Mouse (Mus musculus) intestine, embryonic 16.5 days (tissue): ENCODE measurements around the gene Trip10. TPM values are rescaled to one million over a fixed set of nuclear protein-coding genes. Genes with fewer than 3 reads are reported as not detected.
"Not testable (repeated sequence)": the region's sequence is repeated elsewhere in the genome, so short reads cannot be mapped to it uniquely, and the experiment has no call there.

ENCODE experiments used
- ATAC-seq: fragments of 200-750 bp; cut with Nextera tagmentation; 2 replicates; pipeline ENCODE4 v1.8.0; 2017; ENCODE audit warnings: moderate TSS enrichment, moderate library complexity
- H3K27ac ChIP-seq: fragments of 300-500 bp; sonication (generic); 2 replicates; pipeline ENCODE4 v1.5.1; 2014; ENCODE audit warnings: mild to moderate bottlenecking, low read length
- H3K27me3 ChIP-seq: fragments of 300-500 bp; sonication (generic); replicated peaks from 2 replicates; pipeline ENCODE4 v1.6.1; 2014; ENCODE audit warnings: low read length, control low read depth, mixed read lengths; ENCODE audit not compliant: control insufficient read depth, insufficient read depth
- H3K36me3 ChIP-seq: fragments of 300-500 bp; sonication (generic); 2 replicates; pipeline ENCODE4 v1.6.1; 2014; ENCODE audit warnings: low read length, control low read depth; ENCODE audit not compliant: control insufficient read depth, insufficient read depth
- H3K4me1 ChIP-seq: fragments of 300-500 bp; sonication (generic); 2 replicates; pipeline ENCODE4 v1.6.1; 2014; ENCODE audit warnings: low read length, control low read depth, mixed read lengths; ENCODE audit not compliant: control insufficient read depth, insufficient read depth
- H3K4me2 ChIP-seq: fragments of 300-500 bp; sonication (generic); 2 replicates; pipeline ENCODE4 v1.6.1; 2014; ENCODE audit warnings: low read depth, low read length, control low read depth
- H3K4me3 ChIP-seq: fragments of 300-500 bp; sonication (generic); 2 replicates; pipeline ENCODE4 v1.5.1; 2014; ENCODE audit warnings: mild to moderate bottlenecking, low read length
- H3K9ac ChIP-seq: fragments of 300-500 bp; sonication (generic); 2 replicates; pipeline ENCODE4 v1.6.1; 2014; ENCODE audit warnings: low read depth, low read length
- H3K9me3 ChIP-seq: fragments of 300-500 bp; sonication (generic); 2 replicates; pipeline ENCODE4 v1.6.1; 2016; ENCODE audit warnings: low read length, control low read depth; ENCODE audit not compliant: control insufficient read depth
- WGBS: fragments of 180-500 bp; shearing (Covaris S2); extraction: QIAGEN DNeasy Blood & Tissue Kit; methylation state at CpG from one replicate; pipeline ENCODE4 v1.1.7; 2014; 5-methylcytosine and 5-hydroxymethylcytosine counted together
- polyA plus RNA-seq: library from polyadenylated mRNA; unstranded; fragments of >200 nt; fragmentation: Nextera tagmentation; extraction: Ambion mirVana; gene quantifications from 2 replicates; pipeline ENCODE4 v1.2.1, GENCODE M21; 2015

Gene Trip10
- polyA plus RNA-seq, 1 experiment from 2014 or later: 46.9 TPM

DNA sequence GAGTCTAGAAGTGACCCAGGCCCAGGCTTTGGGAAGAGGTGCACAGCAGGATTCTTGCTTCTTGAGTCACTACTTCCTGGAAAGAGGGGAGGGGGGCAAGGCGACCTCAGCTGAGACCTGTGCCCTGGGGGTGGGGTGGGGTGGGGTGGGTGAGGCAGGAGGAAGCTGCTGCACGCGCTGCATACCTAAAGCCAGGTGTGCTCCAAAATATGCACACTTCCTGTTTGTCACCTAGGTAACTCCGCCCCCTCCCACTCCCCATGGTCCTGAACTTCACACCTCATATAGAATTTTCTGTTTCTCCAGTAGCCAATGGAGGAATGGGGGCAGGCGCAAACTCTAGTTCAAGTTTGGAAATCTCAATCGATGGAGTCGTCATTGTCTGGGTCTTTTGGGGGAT, 24.6 kb downstream of the Trip10 start:
- no peak overlapping the region for H3K4me2 ChIP-seq
- H3K27ac ChIP-seq: no peak overlapping the region
- WGBS: 25% methylated on average over 7 of the region's 7 CpGs
- H3K9me3 ChIP-seq: no peaks in the 10 kb centered on the region
- no peak for ATAC-seq
- no peaks in the 10 kb centered on the region for H3K36me3 ChIP-seq
- H3K4me1 ChIP-seq: peaks cover 5% of the 10 kb centered on the region
- H3K9ac ChIP-seq: no peak overlapping the region
- no peaks in the 10 kb centered on the region for H3K27me3 ChIP-seq
- H3K4me3 ChIP-seq: no peak overlapping the region

DNA sequence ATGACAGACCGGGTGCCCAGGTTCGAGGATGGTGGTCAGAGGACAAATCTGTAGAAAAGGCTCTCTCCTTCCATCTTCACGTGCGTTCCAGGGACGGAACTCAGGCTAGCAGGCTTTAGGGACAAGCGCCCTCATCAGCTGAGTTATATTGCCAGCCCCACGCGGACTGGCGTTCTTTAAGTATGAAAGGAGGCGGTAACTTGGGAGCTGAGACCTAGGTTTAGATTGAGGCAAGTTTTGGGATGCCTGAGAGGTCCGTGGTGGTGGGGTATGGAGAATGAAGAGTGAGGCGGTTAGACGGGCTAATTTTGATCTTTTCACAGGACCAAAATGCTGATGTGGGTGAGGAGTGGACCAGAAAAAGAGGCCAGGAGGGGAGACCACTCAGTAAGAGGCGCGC, 25.4 kb downstream of the Trip10 start:
- peak overlapping the region; percentile 63 for H3K4me3 ChIP-seq
- no peak overlapping the region for H3K27ac ChIP-seq
- ATAC-seq: 0 out of 2 replicates have a peak, but pooled peaks have one; percentile 1

DNA sequence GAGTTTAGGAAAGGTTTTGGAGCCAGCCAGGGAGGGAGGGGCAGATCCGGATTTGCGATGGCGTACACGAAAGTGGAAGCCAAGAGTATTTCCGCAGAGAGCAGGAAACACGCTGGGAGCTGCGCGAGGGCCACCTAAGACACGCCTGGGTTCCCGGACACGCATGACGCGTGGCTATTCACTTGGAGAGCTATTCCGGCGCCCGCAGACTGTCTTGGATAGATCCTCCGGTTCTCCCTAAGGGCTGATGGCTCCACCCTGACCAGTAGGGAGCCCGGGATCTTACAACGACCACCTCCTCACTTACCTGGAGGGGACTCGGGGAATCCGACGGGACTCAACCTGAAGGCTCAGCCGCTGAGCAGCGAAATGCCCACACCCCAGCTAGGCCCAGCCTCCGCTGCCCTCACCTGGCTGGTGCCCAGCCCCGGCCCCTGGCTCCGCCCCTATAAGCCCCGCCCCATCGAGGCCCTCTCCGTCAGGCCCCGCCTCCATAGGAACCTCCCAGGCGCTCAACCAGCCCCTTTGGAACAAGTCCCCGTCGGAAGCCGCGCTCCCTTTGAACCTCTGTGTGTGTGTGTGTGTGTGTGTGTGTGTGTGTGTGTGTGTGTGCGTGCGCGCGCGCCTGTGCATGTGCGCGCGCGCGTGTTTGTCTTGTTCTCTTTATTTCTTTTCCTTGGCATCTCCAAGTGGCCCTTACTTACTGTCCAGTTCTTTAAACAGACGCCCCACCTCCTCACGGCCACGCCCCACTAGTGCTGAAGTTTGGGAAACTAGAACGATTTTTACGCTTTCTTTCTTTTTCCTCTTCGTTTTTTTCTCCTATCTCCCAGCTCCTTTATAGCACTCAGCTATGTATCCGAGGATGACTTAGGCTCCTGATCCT, 26.1 kb downstream of the Trip10 start:
- no peaks in the 10 kb centered on the region for H3K36me3 ChIP-seq
- WGBS: under 1% methylated on average over 53 of the region's 53 CpGs
- peak overlapping the region; percentile 63 for H3K4me3 ChIP-seq
- peak overlapping the region; percentile 72 for H3K9ac ChIP-seq
- ATAC-seq: peak; percentile 93
- H3K4me1 ChIP-seq: peaks cover 5% of the 10 kb centered on the region
- H3K4me2 ChIP-seq: peak overlapping the region; percentile 69
- H3K27me3 ChIP-seq: no peaks in the 10 kb centered on the region
- peak overlapping the region; percentile 40; the same call in 1 of the 2 replicates for H3K27ac ChIP-seq
- H3K9me3 ChIP-seq: no peaks in the 10 kb centered on the region

More for the DNA sequence above, 25.4 kb downstream of the Trip10 start:
- Histone ChIP-seq H3K4me1 (peaks cover 5% of the 10 kb centered on the region), H3K4me2 (peak overlapping the region; percentile 69), H3K9me3 (no peaks in the 10 kb centered on the region), H3K9ac (peak overlapping the region; percentile 72), H3K36me3 (no peaks in the 10 kb centered on the region), H3K27me3 (no peaks in the 10 kb centered on the region)
- WGBS: 6% methylated on average over 15 of the region's 15 CpGs

DNA sequence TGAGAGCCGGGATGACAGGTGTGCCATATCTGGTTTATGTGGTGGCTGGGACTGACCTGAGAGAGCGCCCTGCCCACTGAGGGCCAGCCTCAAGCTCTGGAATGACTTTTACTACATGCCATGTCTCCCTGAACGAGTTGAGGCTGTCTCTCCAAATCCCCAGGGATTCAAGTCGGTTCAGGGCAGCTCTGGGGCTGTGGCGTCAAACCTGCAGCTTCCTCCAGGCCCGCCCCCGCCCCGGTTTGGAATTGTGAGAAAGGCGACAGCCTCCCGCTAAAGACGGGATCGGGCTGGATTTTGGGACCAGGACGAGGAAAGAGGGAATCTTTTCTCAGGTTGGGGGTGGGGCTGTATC, 26.7 kb downstream of the Trip10 start:
- no peaks in the 10 kb centered on the region for H3K27me3 ChIP-seq
- H3K4me3 ChIP-seq: peak overlapping the region; percentile 63
- peak overlapping the region; percentile 48 for H3K9ac ChIP-seq
- H3K9me3 ChIP-seq: no peaks in the 10 kb centered on the region
- ATAC-seq: peak; percentile 43
- peaks cover 5% of the 10 kb centered on the region for H3K4me1 ChIP-seq
- 2% methylated on average over 13 of the region's 13 CpGs for WGBS
- no peaks in the 10 kb centered on the region for H3K36me3 ChIP-seq
- H3K27ac ChIP-seq: no peak overlapping the region
- peak overlapping the region; percentile 69 for H3K4me2 ChIP-seq

DNA sequence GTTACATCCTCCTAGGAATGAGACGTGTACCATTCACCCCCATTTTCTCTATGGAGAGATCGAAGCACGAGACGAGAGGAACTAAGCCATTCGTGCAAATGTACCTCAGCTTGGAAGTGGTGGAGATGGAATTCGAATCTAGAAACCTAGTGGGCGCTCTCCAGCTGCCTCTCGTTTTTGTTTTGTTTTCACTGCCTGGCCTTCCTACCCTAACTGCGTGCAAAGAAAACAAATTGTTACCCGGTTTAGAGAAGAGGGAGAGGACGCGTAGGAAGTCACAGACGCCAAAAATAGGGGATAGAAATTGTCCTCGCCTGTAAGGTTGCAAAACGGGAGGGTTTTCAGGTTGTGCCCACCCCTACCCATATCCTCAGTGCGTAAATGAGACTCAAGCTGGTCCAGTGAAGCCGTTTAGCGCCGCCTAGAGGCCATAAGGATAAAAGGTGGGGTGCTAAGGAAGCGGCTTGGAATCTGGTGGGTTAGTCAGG, 27.4 kb downstream of the Trip10 start:
- no peaks in the 10 kb centered on the region for H3K36me3 ChIP-seq
- ATAC-seq: peak; percentile 51
- peak overlapping the region; percentile 47; the same call in 1 of the 2 replicates for H3K9ac ChIP-seq
- under 1% methylated on average over 20 of the region's 20 CpGs for WGBS
- peak overlapping the region; percentile 63 for H3K4me3 ChIP-seq
- no peaks in the 10 kb centered on the region for H3K27me3 ChIP-seq
- no peaks in the 10 kb centered on the region for H3K9me3 ChIP-seq
- H3K4me2 ChIP-seq: peak overlapping the region; percentile 69
- H3K4me1 ChIP-seq: peaks cover 5% of the 10 kb centered on the region
- no peak overlapping the region for H3K27ac ChIP-seq

DNA sequence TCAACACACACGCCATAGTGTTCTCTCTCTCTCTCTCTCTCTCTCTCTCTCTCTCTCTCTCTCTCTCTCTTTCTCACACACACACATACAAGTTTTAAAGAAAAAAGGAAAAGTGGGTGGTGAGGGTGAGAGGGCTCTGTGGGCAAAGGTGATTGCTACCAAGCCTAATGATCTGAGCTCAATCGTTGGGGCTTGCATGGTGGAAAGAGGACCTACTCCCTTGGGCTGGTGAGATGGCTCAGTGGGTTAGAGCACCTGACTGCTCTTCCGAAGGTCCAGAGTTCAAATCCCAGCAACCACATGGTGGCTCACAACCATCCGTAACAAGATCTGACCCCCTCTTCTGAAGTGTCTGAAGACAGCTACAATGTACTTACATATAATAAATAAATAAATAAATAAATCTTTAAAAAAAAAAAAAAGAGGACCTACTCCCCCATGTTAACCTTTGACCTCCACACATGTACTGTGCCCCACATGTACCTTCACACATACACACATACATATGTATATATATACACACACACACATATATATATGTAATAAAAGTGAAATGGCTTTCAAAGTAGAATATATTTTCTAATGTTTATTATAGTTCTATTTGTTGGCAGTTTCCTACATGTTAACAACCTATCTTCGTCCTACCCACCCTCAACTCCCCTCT, 28.5 kb downstream of the Trip10 start:
- ATAC-seq, H3K27me3 ChIP-seq, H3K9me3 ChIP-seq, H3K4me3 ChIP-seq, H3K27ac ChIP-seq, H3K4me2 ChIP-seq, H3K9ac ChIP-seq, H3K4me1 ChIP-seq, H3K36me3 ChIP-seq: not testable (repeated sequence)
- WGBS: 80% methylated on average over 4 of the region's 5 CpGs

DNA sequence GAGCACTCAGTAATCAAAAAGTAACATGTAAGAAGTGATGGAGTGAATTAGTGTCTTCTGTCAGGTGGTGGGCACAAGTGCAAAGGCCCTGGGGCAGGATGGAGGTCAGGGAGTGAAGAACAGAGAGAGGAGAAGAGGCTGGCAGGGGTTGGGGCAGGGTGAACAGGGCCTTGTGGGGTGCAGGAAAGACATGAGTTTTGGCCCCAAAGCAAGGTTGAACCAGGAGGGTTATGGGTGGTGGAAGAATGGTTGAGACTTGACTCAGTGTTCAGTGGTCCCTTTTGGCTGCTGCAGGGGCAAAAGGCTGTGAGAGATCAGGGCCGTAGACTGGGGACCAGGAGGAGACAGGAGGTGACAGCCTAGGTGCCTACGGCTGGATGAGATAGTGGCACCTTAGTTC, 29.3 kb downstream of the Trip10 start:
- Histone ChIP-seq H3K4me1 (peaks cover 5% of the 10 kb centered on the region), H3K9me3 (no peaks in the 10 kb centered on the region), H3K9ac (no peak overlapping the region), H3K4me2 (no peak overlapping the region), H3K4me3 (no peak overlapping the region), H3K27me3 (no peaks in the 10 kb centered on the region), H3K27ac (no peak overlapping the region), H3K36me3 (no peaks in the 10 kb centered on the region)
- 78% methylated on average over 2 of the region's 2 CpGs for WGBS
- ATAC-seq: no peak

DNA sequence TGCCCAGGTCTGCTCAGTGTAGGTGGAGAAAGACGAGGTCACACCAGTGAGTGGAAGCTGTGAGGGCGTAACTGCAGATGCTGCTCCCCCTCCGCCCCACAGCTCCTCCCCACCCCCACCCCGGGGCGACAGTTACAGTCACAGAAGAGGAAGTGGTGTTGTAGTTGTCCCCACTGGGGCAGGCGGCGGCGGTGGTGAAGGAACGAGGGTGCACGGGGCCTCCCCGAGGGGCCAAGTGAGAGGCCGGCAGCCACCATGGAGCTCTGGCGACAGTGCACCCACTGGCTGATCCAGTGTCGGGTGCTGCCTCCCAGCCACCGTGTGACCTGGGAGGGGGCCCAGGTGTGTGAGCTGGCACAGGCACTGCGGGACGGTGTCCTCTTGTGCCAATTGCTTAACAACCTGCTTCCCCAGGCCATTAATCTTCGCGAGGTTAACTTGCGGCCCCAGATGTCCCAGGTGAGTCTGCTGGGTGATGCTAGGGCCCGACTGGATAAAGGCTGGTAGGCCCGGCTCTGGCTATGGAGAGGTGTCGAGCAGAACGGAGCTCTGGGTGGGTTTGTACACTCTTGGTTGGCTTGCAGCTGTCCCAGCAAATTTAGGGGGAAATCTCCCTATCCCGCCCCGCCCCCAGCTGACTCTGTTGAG, 29.8 kb downstream of the Trip10 start, which contains the start of gene Vav1:
Gene Vav1 (plus strand): TSS at position 158 of the 648 bp plus-strand sequence.
- 56% methylated on average over 26 of the region's 26 CpGs for WGBS
- no peak within 1 kb of the TSS for H3K4me2 ChIP-seq

More for the DNA sequence above, 29.8 kb downstream of the Trip10 start, which contains the start of gene Vav1:
- H3K4me1 ChIP-seq: peaks cover 5% of the 10 kb centered on the region
- ATAC-seq: no peak
- H3K36me3 ChIP-seq: no peaks in the 10 kb centered on the region
- H3K9ac ChIP-seq: no peak within 1 kb of the TSS
- H3K27me3 ChIP-seq: no peaks in the 10 kb centered on the region
- H3K27ac ChIP-seq: no peak within 1 kb of the TSS
- 0 out of 2 replicates have a peak within 1 kb of the TSS, but pooled peaks have one; percentile 9 for H3K4me3 ChIP-seq
- no peaks in the 10 kb centered on the region for H3K9me3 ChIP-seq
